Mouse (Mus musculus) fat pad, adult 2 months (tissue): ENCODE results near the gene Scn3b.

Source experiments
- DNase-seq: peaks from one replicate; pipeline ENCODE4 v3.0.0-alpha.2; 2011; ENCODE audit warnings: low read depth, low spot score; ENCODE audit errors: extremely low read depth

Gene Scn3b

DNA sequence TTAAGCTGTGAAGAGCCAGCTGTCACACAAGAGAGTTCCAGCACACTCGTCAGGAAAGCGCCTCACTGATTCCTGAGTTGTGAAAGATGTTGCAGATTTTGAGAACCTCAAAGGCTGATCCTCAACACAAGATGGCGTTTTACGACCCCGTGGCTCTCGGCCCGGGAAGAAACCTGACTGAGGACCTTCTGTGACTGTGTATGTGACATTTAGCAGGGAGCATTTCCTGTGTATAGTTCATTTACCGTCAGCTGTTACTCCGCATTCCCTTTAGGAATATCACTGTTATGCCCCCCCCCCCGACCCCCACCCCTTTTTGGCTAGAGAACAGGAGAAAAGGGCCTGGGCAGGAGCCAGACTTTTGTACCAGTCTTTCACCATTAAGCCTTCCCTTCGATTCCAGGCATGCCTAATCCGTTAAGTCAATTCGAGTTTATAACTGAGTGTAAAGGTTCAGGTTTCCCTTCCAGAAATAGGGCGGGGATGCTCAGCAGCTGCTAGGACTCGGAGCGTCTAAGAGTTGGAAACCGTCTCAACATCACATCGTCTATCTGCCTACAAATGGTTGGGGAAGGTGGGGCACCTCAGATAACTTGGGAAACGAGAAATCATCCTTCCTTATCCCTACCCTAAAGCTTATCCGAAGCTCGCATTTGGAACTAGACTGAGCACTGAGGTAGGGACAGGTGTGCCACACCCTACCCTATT, 823 bp upstream of the Scn3b start:
- DNase-seq = no peak

- DNase-seq = no peak
Measured at GRCm38 (mm10) chr9:40268748-40269102, 292 bp upstream of the Scn3b start.

- DNase-seq = no peak
Measured at GRCm38 (mm10) chr9:40269880-40270279, 863 bp downstream of the Scn3b start.

GRCm38 (mm10) chr9:40271075-40271474, 2.1 kb downstream of the Scn3b start:
- no peak for DNase-seq

- DNase-seq = no peak
Measured at GRCm38 (mm10) chr9:40272822-40273221, 3.8 kb downstream of the Scn3b start.

DNA sequence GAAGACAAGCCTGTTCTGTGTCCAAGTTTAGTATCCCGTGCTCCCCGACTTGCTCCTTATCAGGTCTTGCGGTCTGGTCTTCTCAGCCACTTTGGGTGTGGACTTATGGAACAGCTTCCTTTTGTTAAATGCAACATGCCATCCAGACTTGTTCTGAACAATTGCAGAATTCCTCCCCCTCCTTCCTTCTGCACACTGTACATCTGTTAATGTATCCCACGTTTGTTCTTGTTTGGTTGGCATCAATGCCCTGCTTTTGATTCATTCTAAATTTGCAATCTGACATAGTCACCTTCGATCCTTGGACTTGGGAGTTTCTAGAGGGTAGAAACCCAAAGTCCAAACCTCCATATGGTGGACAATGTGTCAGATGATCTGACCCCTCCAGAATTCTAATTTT, 6.9 kb downstream of the Scn3b start:
- no peak for DNase-seq

GRCm38 (mm10) chr9:40277671-40278070, 8.7 kb downstream of the Scn3b start:
- DNase-seq = no peak

DNA sequence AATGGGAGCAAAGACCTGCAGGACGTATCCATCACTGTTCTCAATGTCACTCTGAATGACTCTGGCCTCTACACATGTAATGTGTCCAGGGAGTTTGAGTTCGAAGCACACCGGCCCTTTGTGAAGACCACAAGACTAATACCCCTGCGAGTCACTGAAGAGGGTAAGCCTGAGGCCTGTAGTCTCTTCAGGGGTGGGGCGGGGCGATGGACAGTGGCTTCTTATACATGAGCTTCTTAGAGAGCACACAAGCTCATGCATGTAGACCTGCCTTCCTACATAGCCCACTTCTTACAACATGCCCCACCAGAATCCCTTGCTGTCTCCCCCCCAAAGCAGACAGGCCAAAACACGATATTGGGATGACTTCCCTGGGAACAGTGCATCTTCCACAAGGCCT, 10.4 kb downstream of the Scn3b start:
- DNase-seq = no peak

GRCm38 (mm10) chr9:40282968-40283367, 14.0 kb downstream of the Scn3b start:
- no peak for DNase-seq

GRCm38 (mm10) chr9:40292475-40292874, 23.5 kb downstream of the Scn3b start:
- DNase-seq = no peak

GRCm38 (mm10) chr9:40293286-40293685, 24.3 kb downstream of the Scn3b start:
- DNase-seq = no peak

GRCm38 (mm10) chr9:40293740-40294139, 24.7 kb downstream of the Scn3b start:
- DNase-seq = no peak

DNA sequence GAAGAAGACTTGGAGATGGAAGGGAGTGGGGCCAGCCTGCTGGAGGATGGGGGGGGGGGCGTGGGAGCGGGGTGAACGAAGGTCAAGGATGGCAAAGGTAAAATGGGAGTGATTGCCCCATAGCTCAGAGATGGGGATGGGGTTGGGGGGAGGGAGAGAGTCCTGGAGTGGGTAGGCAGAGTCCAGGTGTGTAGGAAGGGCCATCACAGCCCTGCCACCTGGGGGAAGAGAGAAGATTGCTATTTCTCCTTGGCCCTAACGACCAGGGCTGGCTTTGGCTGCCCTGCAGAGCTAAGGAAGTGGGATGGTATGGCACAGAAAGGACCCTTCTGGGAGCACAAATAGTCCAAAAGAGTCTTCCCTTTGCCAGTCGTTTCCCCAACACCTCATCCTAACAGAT, 25.2 kb downstream of the Scn3b start:
- no peak for DNase-seq

- DNase-seq = no peak
Measured at GRCm38 (mm10) chr9:40294866-40295265, 25.8 kb downstream of the Scn3b start.

DNA sequence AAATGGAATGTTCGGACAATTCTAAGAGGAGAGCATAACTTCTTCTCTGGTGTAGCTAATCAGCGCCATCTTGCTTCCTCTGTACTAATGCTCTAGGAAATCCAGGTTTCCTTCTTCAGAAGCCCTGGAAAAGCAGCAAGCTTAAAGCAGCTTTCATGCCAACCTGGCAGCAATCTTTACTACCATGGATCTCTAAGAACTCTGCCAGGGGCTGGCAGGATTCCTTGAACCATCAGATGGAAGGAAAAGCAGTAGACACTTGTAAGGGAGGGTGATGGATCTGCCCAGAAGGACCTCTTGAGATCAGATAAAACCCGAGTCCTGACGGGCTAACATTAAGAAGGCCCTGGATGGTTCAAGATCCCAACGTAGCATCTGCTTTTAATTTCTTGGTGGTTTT, 27.2 kb downstream of the Scn3b start:
- DNase-seq = no peak

DNA sequence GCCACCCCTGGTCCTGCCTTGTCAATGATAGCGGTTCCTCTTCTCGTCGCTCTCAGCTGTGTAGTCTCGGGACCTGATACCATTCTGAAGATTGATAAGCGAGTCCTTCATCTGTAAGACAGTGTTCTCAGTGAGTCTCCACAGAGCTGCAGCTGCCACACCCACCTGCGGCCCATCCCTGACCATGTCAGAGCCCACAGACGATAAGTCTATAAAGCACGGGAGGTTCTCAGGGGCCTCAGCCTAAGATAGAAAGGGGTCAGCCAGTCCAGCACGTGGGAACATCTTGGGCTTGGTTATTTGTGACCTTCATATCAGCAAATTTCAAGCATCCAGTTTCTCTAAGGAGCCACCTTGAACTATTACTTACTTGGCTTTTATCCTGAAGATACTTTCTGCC, 29.0 kb downstream of the Scn3b start:
- no peak for DNase-seq

DNA sequence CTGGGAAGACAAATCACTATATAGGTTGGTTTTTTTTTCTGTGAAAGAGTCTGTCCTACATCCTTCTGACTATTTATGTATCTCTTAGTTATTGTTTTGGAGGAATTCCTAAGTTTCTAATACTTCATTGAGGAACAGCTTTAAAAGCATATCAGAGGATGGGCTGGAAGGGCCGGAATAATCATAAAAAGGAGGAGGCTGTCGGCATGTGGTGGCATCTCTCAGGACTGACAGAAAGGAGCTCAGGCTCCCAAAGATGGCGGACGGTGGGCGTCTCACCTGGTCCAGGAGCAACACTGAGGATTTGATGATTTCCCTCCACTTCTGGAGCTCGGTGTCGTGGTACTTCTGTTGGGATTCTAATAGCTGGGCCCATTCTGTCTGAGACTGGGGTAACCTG, 30.3 kb downstream of the Scn3b start:
- DNase-seq = no peak

- DNase-seq = no peak
Measured at GRCm38 (mm10) chr9:40300018-40300989, 31.3 kb downstream of the Scn3b start.

- DNase-seq = no peak
Measured at GRCm38 (mm10) chr9:40301475-40301874, 32.5 kb downstream of the Scn3b start.

- no peak for DNase-seq
Measured at GRCm38 (mm10) chr9:40302375-40302774, 33.4 kb downstream of the Scn3b start.

DNA sequence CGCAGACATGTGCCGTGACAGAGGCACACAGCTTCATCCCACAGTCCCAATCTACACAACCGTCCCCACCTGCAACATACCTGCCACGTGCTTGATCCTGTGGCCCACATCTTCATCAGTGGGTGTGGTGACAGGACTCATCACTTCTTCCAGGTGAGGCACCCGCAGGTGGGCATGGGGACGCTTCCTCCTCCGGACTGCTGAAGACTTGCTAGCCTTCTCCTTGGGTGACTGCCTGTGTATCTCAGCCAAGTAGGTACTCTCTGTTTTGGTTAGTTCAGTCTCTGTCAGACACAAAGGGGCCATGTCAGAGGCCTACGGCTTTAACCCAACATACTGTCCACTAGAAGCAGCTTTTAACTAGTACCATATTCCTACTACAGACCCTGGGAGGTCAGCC, 35.2 kb downstream of the Scn3b start:
- no peak for DNase-seq

- no peak for DNase-seq
Measured at GRCm38 (mm10) chr9:40307311-40307710, 38.3 kb downstream of the Scn3b start.
